Mouse (Mus musculus): ENCODE data around the gene Vmn2r89. TPM values are rescaled to one million over a fixed set of nuclear protein-coding genes. Genes with fewer than 3 reads are reported as not detected.
"Not testable (repeated sequence)": the region's sequence is repeated elsewhere in the genome, so short reads cannot be mapped to it uniquely, and the experiment has no call there.

Gene Vmn2r89
- polyA plus RNA-seq (2021): not detected

DNA sequence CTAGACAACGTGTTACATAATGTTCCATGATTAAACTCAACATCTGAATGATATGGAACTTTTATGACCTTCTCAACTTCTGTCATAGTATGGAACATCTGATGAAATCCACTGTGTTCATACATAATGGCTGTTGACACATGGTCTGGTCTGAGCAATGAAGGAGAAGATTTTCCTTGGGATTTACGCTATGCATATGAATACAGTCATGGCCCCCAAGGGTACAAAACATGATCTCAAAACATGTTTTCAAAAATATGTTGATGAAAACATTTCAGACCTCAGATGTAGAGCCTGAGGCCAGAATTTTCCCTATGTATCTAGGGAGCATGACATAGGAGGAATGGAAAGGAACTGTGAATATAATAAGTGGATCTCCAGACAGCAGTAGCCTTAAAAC is at the start of gene Vmn2r89:
Vmn2r89 (plus strand) TSS at position 301 of the 400 bp plus-strand sequence.
- POLR2A ChIA-PET; H3K27me3 ChIP-seq; in situ Hi-C loops (cut with MboI; ENCODE audit: low pct_unique_long_range_greater_than_20kb); CTCF ChIA-PET; ATAC-seq; DNase-seq (ENCODE audit: low read depth, low spot score): not testable (repeated sequence)

DNA sequence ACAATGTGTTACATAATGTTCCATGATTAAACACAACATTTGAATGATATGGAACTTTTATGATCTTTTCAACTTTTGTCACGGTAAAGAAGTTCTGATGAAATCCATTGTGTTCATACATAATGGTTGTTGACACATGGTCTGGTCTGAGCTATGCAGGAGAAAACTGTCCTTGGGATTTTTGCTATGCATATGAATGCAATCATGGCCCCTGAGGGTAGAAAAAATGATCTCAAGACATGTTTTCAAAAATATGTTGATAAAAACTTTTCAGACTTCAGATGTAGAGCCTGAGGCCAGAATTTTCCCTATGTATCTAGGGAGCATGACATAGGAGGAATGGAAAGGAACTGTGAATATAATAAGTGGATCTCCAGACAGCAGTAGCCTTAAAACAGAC is 41.1 kb upstream of the Vmn2r89 start, which contains the start of gene Vmn2r88:
Vmn2r88 (plus strand) TSS at position 301 of the 400 bp plus-strand sequence.
- CTCF ChIA-PET: no interaction called here
- ATAC-seq (no peak), DNase-seq (ENCODE audit: low read depth, low spot score) (no peak)
- POLR2A ChIA-PET: no interaction called here
- in situ Hi-C loops (cut with MboI; ENCODE audit: low pct_unique_long_range_greater_than_20kb): no loop called here
- no peak for TF ChIP-seq CTCF (IDR thresholded peaks at IDR 0.05)
- H3K27me3 ChIP-seq: no peaks in the 10 kb centered on the region

DNA sequence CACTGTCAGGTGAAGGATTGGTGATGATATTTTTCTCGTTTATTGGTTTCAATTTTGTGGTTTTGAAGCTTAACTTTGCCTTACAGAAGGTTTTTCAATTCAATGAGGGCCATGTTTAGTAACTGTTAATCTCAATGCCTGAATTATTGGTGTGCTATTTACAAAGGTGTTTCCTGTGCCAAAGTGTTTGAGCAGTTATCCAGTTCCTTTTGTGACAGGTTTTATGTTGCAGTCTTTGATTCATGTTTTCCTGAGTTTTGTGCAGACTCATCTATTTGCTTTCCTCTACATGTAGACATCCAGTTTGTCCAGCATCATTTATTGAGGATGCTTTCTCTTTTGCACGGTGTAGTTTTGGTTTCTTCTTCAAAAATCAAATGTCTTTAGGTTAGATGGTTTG is 27.8 kb upstream of the Vmn2r89 start:
- no peaks in the 10 kb centered on the region for H3K27me3 ChIP-seq
- DNase-seq (ENCODE audit: low read depth, low spot score): no peak
- TF ChIP-seq CTCF (IDR thresholded peaks at IDR 0.05): no peak
- ChIA-PET CTCF (no interaction called here), POLR2A (no interaction called here)
- in situ Hi-C loops (cut with MboI; ENCODE audit: low pct_unique_long_range_greater_than_20kb): no loop called here
- ATAC-seq: no peak

DNA sequence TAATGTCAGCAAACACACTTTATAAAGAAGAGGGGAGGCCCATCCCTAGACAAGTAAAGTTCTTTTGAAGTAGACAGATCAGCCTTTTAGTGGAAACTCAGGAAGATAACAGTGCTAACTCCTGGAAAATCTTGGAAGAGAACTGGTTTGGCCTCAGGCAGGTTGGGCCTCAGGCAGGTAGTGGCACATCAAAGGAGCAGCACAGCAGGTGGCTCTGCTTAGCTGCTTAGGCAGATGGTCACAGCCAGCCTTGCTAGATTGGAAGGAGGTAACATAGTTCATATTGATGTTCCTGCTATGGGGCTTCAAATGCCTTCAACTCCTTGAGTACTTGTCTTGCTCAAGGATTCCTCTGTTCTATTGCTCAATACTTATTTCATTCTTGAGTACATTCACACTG is 21.5 kb upstream of the Vmn2r89 start:
- in situ Hi-C loops (cut with MboI; ENCODE audit: low pct_unique_long_range_greater_than_20kb); POLR2A ChIA-PET; DNase-seq (ENCODE audit: low read depth, low spot score); CTCF ChIA-PET; H3K27me3 ChIP-seq; ATAC-seq: not testable (repeated sequence)

DNA sequence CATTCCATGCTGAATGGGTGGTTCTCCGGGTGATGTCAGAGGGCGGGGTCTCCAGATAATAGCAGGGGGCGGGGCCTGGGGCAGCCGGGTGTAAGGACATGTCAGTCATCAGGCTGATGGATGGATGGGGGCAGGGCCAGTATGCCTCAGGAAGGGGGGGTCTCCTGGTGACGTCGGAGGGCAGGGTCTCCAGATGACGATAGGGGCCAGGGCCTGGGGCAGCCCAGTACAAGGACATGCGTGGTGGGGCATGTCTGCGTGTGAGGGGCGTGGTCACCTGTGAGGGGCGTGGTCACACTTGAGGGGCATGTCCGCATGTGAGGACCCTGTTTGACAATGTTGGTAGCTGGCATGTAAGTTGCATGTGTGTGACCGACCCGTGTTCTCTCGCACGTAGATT is 17.1 kb upstream of the Vmn2r89 start:
- in situ Hi-C loops (cut with MboI; ENCODE audit: low pct_unique_long_range_greater_than_20kb): no loop called here
- no peak for TF ChIP-seq CTCF (IDR thresholded peaks at IDR 0.05)
- POLR2A ChIA-PET: no interaction called here
- CTCF ChIA-PET: interaction anchor here (1.5 kb wide), 1 partner anchor 32 kb away, joined by 3 read pairs; no protein-coding TSS in a partner anchor
- DNase-seq (ENCODE audit: low read depth, low spot score) (no peak), ATAC-seq (no peak)
- no peaks in the 10 kb centered on the region for H3K27me3 ChIP-seq

DNA sequence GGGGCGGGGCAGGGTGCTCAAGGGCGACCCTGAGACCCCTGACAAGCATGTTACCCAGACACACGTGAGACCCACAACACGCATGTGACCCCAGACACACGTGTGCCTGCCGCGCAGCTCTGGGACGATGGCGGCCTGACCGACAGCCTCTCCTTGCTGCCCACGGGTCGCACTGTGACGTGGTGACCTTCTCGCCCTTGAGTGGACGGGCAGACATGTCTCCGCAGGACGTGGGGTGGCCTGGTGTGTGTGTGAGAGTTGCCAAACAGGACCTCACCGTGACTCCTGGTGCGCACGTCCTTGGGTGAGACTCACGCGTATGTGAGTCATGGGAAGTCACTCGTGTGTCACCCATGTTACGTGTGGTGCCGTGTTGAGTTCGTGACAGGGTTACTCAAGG is 16.6 kb upstream of the Vmn2r89 start:
- no peaks in the 10 kb centered on the region for H3K27me3 ChIP-seq
- CTCF ChIA-PET: interaction anchor here (1.5 kb wide), 1 partner anchor 32 kb away, joined by 3 read pairs; no protein-coding TSS in a partner anchor
- in situ Hi-C loops (cut with MboI; ENCODE audit: low pct_unique_long_range_greater_than_20kb): no loop called here
- POLR2A ChIA-PET: no interaction called here
- no peak for TF ChIP-seq CTCF (IDR thresholded peaks at IDR 0.05)
- ATAC-seq (no peak), DNase-seq (ENCODE audit: low read depth, low spot score) (no peak)

DNA sequence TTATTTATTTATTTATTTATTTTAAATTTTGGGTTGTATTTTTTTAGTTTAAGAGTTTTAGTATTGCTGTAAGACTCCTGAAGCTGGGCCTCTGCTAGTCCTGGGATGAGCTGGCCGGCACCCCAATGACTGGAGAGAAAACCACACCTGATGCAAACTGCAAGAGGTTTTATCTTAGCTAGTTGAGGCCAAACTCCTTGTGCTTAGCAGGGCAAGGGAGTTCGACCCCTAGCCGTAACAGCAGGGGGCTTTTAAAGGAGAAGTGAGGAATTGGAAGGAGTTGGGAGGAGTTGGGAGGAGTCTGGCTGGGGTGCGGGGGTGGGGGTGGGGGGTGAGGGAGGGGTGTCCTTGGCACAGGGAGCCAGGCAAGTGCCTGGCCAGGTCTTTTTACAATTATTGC is 12.7 kb upstream of the Vmn2r89 start:
- no peaks in the 10 kb centered on the region for H3K27me3 ChIP-seq
- POLR2A ChIA-PET: no interaction called here
- ATAC-seq (no peak), DNase-seq (ENCODE audit: low read depth, low spot score) (no peak)
- TF ChIP-seq CTCF (IDR thresholded peaks at IDR 0.05): no peak
- in situ Hi-C loops (cut with MboI; ENCODE audit: low pct_unique_long_range_greater_than_20kb): no loop called here
- CTCF ChIA-PET: no interaction called here

DNA sequence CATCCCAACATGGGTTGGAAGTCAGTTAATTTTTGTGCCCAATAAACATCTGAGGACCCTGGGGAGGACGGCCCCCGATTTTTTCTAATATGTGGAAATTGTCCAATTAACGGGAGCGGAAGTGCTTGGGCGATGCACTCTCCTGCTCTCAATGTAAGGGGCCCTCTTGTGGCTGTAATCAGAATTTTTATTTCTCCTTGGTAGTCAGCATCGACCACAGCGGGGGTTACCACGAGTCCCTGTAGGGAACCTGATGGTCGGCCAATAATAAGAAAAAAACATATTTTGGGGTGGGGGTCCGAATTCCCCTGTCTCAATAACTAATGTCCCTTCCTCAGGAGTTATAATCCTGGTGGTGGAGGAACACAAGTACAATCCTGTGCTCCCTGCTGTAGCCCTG is 28.6 kb downstream of the Vmn2r89 start:
- DNase-seq (ENCODE audit: low read depth, low spot score); ATAC-seq; CTCF ChIA-PET; in situ Hi-C loops (cut with MboI; ENCODE audit: low pct_unique_long_range_greater_than_20kb); POLR2A ChIA-PET; H3K27me3 ChIP-seq: not testable (repeated sequence)

DNA sequence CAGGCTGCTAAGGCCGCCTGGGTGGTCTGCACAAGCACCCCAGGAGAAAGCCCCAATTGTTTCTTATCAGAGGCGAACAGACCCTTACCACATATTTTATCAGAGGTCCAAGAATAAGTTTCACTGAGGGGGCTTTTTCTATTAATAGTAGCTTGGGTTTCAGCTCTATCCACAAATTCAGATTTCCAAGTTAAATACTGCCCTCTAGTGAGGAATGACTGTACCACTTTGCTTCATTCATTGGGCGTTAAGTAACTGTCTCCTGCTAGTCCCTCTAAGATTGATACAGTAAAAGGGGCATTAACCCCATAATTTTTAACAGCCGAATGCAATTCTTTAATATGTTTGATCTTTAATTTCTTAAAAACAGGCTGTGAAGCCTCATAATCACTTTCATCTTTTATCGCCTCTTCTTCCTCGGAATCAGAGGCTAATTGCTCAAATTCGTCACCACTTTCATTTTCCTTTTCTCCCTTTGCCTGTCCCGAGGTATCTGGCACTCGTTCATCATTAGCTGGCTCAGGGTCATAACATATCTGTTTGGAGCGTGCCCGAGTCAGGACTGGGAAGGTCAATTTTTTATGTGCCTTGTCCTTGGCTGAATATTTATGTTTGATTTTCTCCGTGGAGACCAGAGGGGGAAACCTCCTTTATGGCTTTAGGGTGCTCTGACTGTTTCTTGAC is 29.8 kb downstream of the Vmn2r89 start:
- ATAC-seq; in situ Hi-C loops (cut with MboI; ENCODE audit: low pct_unique_long_range_greater_than_20kb); DNase-seq (ENCODE audit: low read depth, low spot score); CTCF ChIA-PET; POLR2A ChIA-PET; H3K27me3 ChIP-seq: not testable (repeated sequence)

DNA sequence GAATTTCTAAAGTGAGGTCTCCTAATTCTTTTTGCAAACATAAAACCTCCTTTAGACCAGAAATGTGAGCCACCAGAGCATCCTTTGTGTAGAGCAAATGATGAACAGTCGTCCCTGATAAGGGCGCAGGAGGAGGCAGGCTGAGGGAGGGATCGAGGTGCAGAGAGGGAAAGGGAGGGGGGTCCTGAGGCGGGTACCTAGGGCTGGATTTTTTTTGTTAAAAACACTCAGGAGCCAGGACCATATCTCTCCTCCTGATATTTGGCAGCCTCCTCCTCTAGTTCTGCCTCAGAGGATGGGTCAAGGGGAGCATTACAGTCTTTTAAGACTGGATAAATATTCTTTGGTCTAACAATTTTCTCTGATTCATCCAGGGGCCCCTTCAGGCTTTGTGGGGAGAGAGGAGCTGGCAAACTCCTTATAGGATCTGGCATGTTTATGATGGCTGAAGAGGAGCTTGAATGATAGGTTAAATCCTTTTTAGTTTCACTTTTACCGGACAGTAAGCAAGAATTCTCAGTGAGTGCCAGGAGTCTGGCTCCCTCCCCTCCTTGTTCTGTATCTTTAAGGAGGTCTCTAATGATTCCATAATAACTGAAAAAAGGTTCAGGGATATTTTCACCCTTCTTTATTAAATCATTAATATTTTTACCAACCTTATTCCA is 30.5 kb downstream of the Vmn2r89 start:
- H3K27me3 ChIP-seq: no peaks in the 10 kb centered on the region
- in situ Hi-C loops (cut with MboI; ENCODE audit: low pct_unique_long_range_greater_than_20kb): no loop called here
- POLR2A ChIA-PET: no interaction called here
- CTCF ChIA-PET: no interaction called here
- no peak for ATAC-seq
- no peak for TF ChIP-seq CTCF (IDR thresholded peaks at IDR 0.05)
- DNase-seq (ENCODE audit: low read depth, low spot score): no peak

DNA sequence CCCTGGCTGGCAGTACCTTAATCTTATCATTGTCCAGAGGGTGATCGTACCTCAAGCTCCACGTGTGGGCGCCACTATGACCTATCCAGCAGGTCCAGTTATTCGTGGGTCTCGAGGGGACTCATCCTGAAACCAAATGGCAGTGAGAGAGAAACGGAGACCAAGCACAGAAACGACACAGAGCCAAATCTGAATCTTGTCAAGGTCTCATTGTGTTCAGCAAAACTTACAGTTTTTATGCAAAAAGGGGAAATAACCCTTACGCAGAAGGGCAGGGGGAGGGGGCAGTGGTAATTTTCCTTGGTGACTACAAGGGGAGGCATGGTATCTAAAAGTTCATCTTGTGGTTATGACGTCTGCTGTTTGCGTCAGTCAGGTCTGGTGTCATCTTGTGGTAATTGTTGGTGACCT is 31.3 kb downstream of the Vmn2r89 start:
- POLR2A ChIA-PET, ATAC-seq: not testable (repeated sequence)

DNA sequence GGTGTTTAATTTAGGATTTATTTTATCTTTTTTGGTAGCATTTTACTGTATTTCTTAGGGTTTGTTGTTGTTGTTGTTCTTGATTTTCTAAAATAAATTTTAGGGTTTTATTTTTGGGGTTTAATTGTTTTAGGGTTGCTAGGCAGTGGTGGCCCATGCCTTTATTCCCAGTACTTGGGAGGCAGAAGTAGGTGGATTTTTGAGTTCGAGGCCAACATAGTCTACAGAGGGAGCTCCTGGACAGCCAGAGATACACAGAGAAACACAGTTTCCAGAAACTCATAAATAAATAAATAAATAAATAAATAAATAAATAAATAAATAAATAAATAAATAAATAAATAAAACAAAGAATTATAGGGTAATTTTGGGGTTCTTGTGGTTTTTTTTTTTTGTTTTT is 32.0 kb downstream of the Vmn2r89 start:
- ChIA-PET POLR2A (no interaction called here), CTCF (no interaction called here)
- no peak for DNase-seq (ENCODE audit: low read depth, low spot score)
- H3K27me3 ChIP-seq: no peaks in the 10 kb centered on the region
- in situ Hi-C loops (cut with MboI; ENCODE audit: low pct_unique_long_range_greater_than_20kb): no loop called here
- no peak for TF ChIP-seq CTCF (IDR thresholded peaks at IDR 0.05)
- ATAC-seq: no peak

More for the DNA sequence above, 31.3 kb downstream of the Vmn2r89 start:
- in situ Hi-C loops (cut with MboI; ENCODE audit: low pct_unique_long_range_greater_than_20kb); DNase-seq (ENCODE audit: low read depth, low spot score); CTCF ChIA-PET; H3K27me3 ChIP-seq: not testable (repeated sequence)

Data from Patski (cell line).